In the genomic region with DNA sequence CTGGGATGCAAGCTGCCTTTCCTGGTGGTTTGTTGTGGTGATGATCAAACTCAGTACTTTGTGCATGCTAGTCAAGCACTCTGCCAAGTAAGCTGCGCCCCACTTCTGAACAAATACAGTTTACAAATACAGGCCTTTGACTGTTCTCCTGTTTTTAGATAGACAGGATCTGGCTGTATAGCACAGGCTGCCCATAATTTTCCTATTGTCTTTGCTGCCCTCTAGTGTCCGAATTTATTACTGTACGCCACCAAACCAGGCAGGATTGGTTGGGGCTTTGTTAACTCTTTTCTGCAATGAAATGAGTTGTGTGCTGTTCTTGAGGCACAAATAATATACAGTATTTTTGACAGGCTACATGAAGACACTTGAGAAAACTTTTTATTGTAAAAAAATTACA, we compare ENCODE assay signal across 9 mouse cellular contexts. TPM values are rescaled to one million over a fixed set of nuclear protein-coding genes. Genes with fewer than 3 reads are reported as not detected.
DNase-seq lines count a peak whose midpoint lies in the region; TF ChIP-seq lines count a peak whose summit lies in the region.
"Had no signal": no experiment of that assay in that cellular context is flagged by ENCODE, and none has a peak within 500 bp of the region (broad histone marks: within the 10 kb centered on the region; RNA-seq: fewer than 3 reads in every experiment).

No protein-coding gene starts in this region.

- H3K9me3 ChIP-seq in midbrain, embryonic 10.5 days (replicated peaks): no peaks in the 10 kb centered on the region

- intact Hi-C loops in heart, adult 2 months (cut with DNase I): loop anchor here (5.0 kb wide), 1 partner anchor 536 kb away; no protein-coding TSS in a partner anchor
- intact Hi-C loops in heart, postnatal 14 days (cut with DNase I): no loop called here

- no peak overlapping the region for H3K9ac ChIP-seq in heart, adult 2 months (ENCODE audit: low read depth, low read length)

- TF ChIP-seq CTCF in heart, adult 2 months (IDR thresholded peaks at IDR 0.05): peak; percentile 80

- no peaks in the 10 kb centered on the region for H3K27me3 ChIP-seq in heart, adult 2 months (ENCODE audit: control insufficient read depth, insufficient read depth, low read length)
- H3K27me3 ChIP-seq in midbrain, embryonic 10.5 days (ENCODE audit: low read depth, poor library complexity, severe bottlenecking): no peaks in the 10 kb centered on the region

- H3K27ac ChIP-seq in heart, adult 2 months: no peak overlapping the region
- no peak overlapping the region for H3K27ac ChIP-seq in midbrain, embryonic 10.5 days (replicated peaks)

- no peaks in the 10 kb centered on the region for H3K36me3 ChIP-seq in heart, adult 2 months (ENCODE audit: control insufficient read depth, insufficient read depth, low read length)
- no peaks in the 10 kb centered on the region for H3K36me3 ChIP-seq in midbrain, embryonic 10.5 days

- 11% methylated on average over 3 of the region's 3 CpGs for WGBS in heart, adult 2 months
- WGBS in midbrain, embryonic 10.5 days: 25% methylated on average over 3 of the region's 3 CpGs

- no peaks in the 10 kb centered on the region for H3K79me2 ChIP-seq in heart, adult 2 months (replicated peaks; ENCODE audit: control insufficient read depth, insufficient read depth, low read length)

- no peaks in the 10 kb centered on the region for H3K4me1 ChIP-seq in heart, adult 2 months (ENCODE audit: control insufficient read depth, insufficient read depth, low read length)
- no peaks in the 10 kb centered on the region for H3K4me1 ChIP-seq in midbrain, embryonic 10.5 days

- no peak for TF ChIP-seq POLR2A in heart, adult 2 months (IDR thresholded peaks at IDR 0.05; ENCODE audit: insufficient read depth, low read depth, low read length)

- peak; percentile 2 to 19 for DNase-seq in heart, adult 2 months
- DNase-seq in heart, adult 11 months: no peak
- peak; percentile 17 to 33 for DNase-seq in adrenal gland, adult 18-20 months (ENCODE audit: low spot score in 2 of 2)
- peak; percentile 68 for DNase-seq in embryo, embryonic 10.5 days (ENCODE audit: low spot score)
- DNase-seq in heart, postnatal 14 days: peak; percentile 14 to 63
- peak; percentile 57 to 74 for DNase-seq in layer of hippocampus, postnatal 10 days (ENCODE audit: low spot score in 2 of 2)
- DNase-seq in midbrain, embryonic 10.5 days (ENCODE audit: low spot score): peak; percentile 23
- peak; percentile 6 for DNase-seq in testis, postnatal 14 days (ENCODE audit: low spot score)

- no peak for TF ChIP-seq EP300 in heart, adult 2 months (IDR thresholded peaks at IDR 0.05; ENCODE audit: insufficient read depth, low read depth, low read length)

- no peak overlapping the region for H3K4me3 ChIP-seq in heart, adult 2 months
- no peak overlapping the region for H3K4me3 ChIP-seq in midbrain, embryonic 10.5 days

RNA-seq across cellular contexts. Expression of gene Lrch2, which starts 54.8 kb away (rescaled TPM):
- total RNA-seq in heart, adult 2 months (2021): 1 to 10 TPM; 1.6 to 1.8 TPM
- 0.33 and 0.50 TPM in 2 replicates for polyA plus RNA-seq in heart, adult 2 months (2012; rRNA removed)
- total RNA-seq in adrenal gland, adult 18-20 months (2021): 10 to 100 TPM; 20.1 to 25.9 TPM
- total RNA-seq in heart, postnatal 14 days (2021): 1 to 10 TPM; 3.5 to 4.5 TPM
- 10 to 100 TPM; 29.3 to 39.5 TPM for total RNA-seq in layer of hippocampus, postnatal 10 days (2021)
- 4.9 and 5.9 TPM in 2 replicates for polyA plus RNA-seq in midbrain, embryonic 10.5 days (2016; fragmentation: Nextera tagmentation; extraction: Ambion mirVana)
- total RNA-seq: neutrophil, adult 5-6 weeks had no signal
